Mouse (Mus musculus): ENCODE data around the gene Olfr1265. TPM values are rescaled to one million over a fixed set of nuclear protein-coding genes. Genes with fewer than 3 reads are reported as not detected.

The Olfr1265 gene
- total and polyA plus RNA-seq, 2 experiments = not detected

- Histone ChIP-seq H3K9ac (ENCODE audit: low read depth, low read length) (no peak overlapping the region), H3K27me3 (ENCODE audit: control insufficient read depth, insufficient read depth, low read length) (no peaks in the 10 kb centered on the region), H3K4me1 (ENCODE audit: control insufficient read depth, insufficient read depth, low read length) (no peaks in the 10 kb centered on the region), H3K36me3 (ENCODE audit: control insufficient read depth, insufficient read depth, low read length) (no peaks in the 10 kb centered on the region), H3K27ac (replicated peaks; ENCODE audit: insufficient read depth, low read depth, low read length) (no peak overlapping the region), H3K79me2 (ENCODE audit: control insufficient read depth, insufficient read depth, low read length) (no peaks in the 10 kb centered on the region), H3K4me3 (ENCODE audit: insufficient read depth, low read depth, low read length) (no peak overlapping the region)
- DNase-seq (ENCODE audit: extremely low read depth, low read depth, low spot score) = no peak
- TF ChIP-seq POLR2A (IDR thresholded peaks at IDR 0.05; ENCODE audit: extremely low read depth, insufficient read depth, low read length) (no peak), CTCF (IDR thresholded peaks at IDR 0.05; ENCODE audit: low read depth, low read length) (no peak)
- WGBS = 66% methylated on average over 2 of the region's 2 CpGs
Observed at GRCm38 (mm10) chr2:90070065-90070464, 34.9 kb downstream of the Olfr1265 start.

Other genes starting within 250 kb of the Olfr1265 start
- gene Olfr1254, start 241.7 kb upstream of the Olfr1265 start, total RNA-seq (2014; rRNA removed) = not detected in 2 replicates
- gene Olfr1254, start 241.7 kb upstream of the Olfr1265 start, polyA plus RNA-seq (2012; rRNA removed) = not detected in 2 replicates
- not detected in 2 replicates for gene Olfr1255, start 223.3 kb upstream of the Olfr1265 start, total RNA-seq (2014; rRNA removed)
- not detected in 2 replicates for gene Olfr1255, start 223.3 kb upstream of the Olfr1265 start, polyA plus RNA-seq (2012; rRNA removed)
- gene Olfr1256, start 193.8 kb upstream of the Olfr1265 start, total RNA-seq (2014; rRNA removed) = not detected in 2 replicates
- not detected in 2 replicates for gene Olfr1256, start 193.8 kb upstream of the Olfr1265 start, polyA plus RNA-seq (2012; rRNA removed)
- gene Olfr48, start 187.1 kb upstream of the Olfr1265 start, total RNA-seq (2014; rRNA removed) = not detected in 2 replicates
- not detected in 2 replicates for gene Olfr48, start 187.1 kb upstream of the Olfr1265 start, polyA plus RNA-seq (2012; rRNA removed)
- gene Olfr1257, start 156.9 kb upstream of the Olfr1265 start, total RNA-seq (2014; rRNA removed) = not detected in 2 replicates
- not detected in 2 replicates for gene Olfr1257, start 156.9 kb upstream of the Olfr1265 start, polyA plus RNA-seq (2012; rRNA removed)
- not detected in 2 replicates for gene Olfr1258, start 108.0 kb upstream of the Olfr1265 start, total RNA-seq (2014; rRNA removed)
- not detected in 2 replicates for gene Olfr1258, start 108.0 kb upstream of the Olfr1265 start, polyA plus RNA-seq (2012; rRNA removed)
- gene Olfr1259, start 86.7 kb upstream of the Olfr1265 start, total RNA-seq (2014; rRNA removed) = not detected in 2 replicates
- gene Olfr1259, start 86.7 kb upstream of the Olfr1265 start, polyA plus RNA-seq (2012; rRNA removed) = not detected in 2 replicates
- gene Olfr1260, start 61.0 kb upstream of the Olfr1265 start, total RNA-seq (2014; rRNA removed) = not detected in 2 replicates
- not detected in 2 replicates for gene Olfr1260, start 61.0 kb upstream of the Olfr1265 start, polyA plus RNA-seq (2012; rRNA removed)
- gene Olfr1261, start 44.1 kb upstream of the Olfr1265 start, total RNA-seq (2014; rRNA removed) = not detected in 2 replicates
- gene Olfr1261, start 44.1 kb upstream of the Olfr1265 start, polyA plus RNA-seq (2012; rRNA removed) = not detected in 2 replicates
- not detected in 2 replicates for gene Olfr1262, start 35.2 kb upstream of the Olfr1265 start, total RNA-seq (2014; rRNA removed)
- gene Olfr1262, start 35.2 kb upstream of the Olfr1265 start, polyA plus RNA-seq (2012; rRNA removed) = not detected in 2 replicates
- not detected in 2 replicates for gene Olfr1263, start 23.2 kb upstream of the Olfr1265 start, total RNA-seq (2014; rRNA removed)
- not detected in 2 replicates for gene Olfr1263, start 23.2 kb upstream of the Olfr1265 start, polyA plus RNA-seq (2012; rRNA removed)
- gene Olfr1264, start 9.8 kb upstream of the Olfr1265 start, total RNA-seq (2014; rRNA removed) = not detected in 2 replicates
- gene Olfr1264, start 9.8 kb upstream of the Olfr1265 start, polyA plus RNA-seq (2012; rRNA removed) = not detected in 2 replicates
- not detected in 2 replicates for gene Olfr140, start 28.3 kb downstream of the Olfr1265 start, total RNA-seq (2014; rRNA removed)
- not detected in 2 replicates for gene Olfr140, start 28.3 kb downstream of the Olfr1265 start, polyA plus RNA-seq (2012; rRNA removed)
- gene Olfr1269, start 86.1 kb downstream of the Olfr1265 start, total RNA-seq (2014; rRNA removed) = not detected in 2 replicates
- not detected in 2 replicates for gene Olfr1269, start 86.1 kb downstream of the Olfr1265 start, polyA plus RNA-seq (2012; rRNA removed)
- not detected in 2 replicates for gene Olfr32, start 107.0 kb downstream of the Olfr1265 start, total RNA-seq (2014; rRNA removed)
- gene Olfr32, start 107.0 kb downstream of the Olfr1265 start, polyA plus RNA-seq (2012; rRNA removed) = not detected in 2 replicates
- not detected in 2 replicates for gene Olfr1270, start 117.8 kb downstream of the Olfr1265 start, total RNA-seq (2014; rRNA removed)
- gene Olfr1270, start 117.8 kb downstream of the Olfr1265 start, polyA plus RNA-seq (2012; rRNA removed) = not detected in 2 replicates
- not detected in 2 replicates for gene Olfr1506, start 189.2 kb downstream of the Olfr1265 start, total RNA-seq (2014; rRNA removed)
- not detected in 2 replicates for gene Olfr1506, start 189.2 kb downstream of the Olfr1265 start, polyA plus RNA-seq (2012; rRNA removed)
- not detected in 2 replicates for gene Olfr142, start 222.3 kb downstream of the Olfr1265 start, total RNA-seq (2014; rRNA removed)
- gene Olfr142, start 222.3 kb downstream of the Olfr1265 start, polyA plus RNA-seq (2012; rRNA removed) = not detected in 2 replicates
- gene Olfr1271, start 235.7 kb downstream of the Olfr1265 start, total RNA-seq (2014; rRNA removed) = not detected in 2 replicates
- gene Olfr1271, start 235.7 kb downstream of the Olfr1265 start, polyA plus RNA-seq (2012; rRNA removed) = not detected in 2 replicates